Mouse (Mus musculus): ENCODE measurements at regions not wholly inside any gene's neighbourhood (a gene's known extent, or its start where the extent isn't known, plus 50 kb on each side); places are given as distances from the start of the nearest gene placed in this dataset.

- 86% methylated on average over 7 of the region's 7 CpGs for WGBS
- H3K4me1 ChIP-seq (ENCODE audit: control insufficient read depth, insufficient read depth, low read length): no peaks in the 10 kb centered on the region
- no peak overlapping the region for H3K4me2 ChIP-seq (replicated peaks; ENCODE audit: low read depth, low read length)
- no peaks in the 10 kb centered on the region for H3K9me3 ChIP-seq (ENCODE audit: control insufficient read depth, low read depth, low read length)
- no peak for ATAC-seq (ENCODE audit: insufficient number of reproducible peaks, insufficient read depth, low FRiP score, low read depth)
- H3K27ac ChIP-seq (ENCODE audit: low read length): no peak overlapping the region
- H3K4me3 ChIP-seq (ENCODE audit: low read depth, low read length): no peak overlapping the region
- no peak overlapping the region for H3K9ac ChIP-seq (replicated peaks; ENCODE audit: low read depth, low read length)
- no peaks in the 10 kb centered on the region for H3K36me3 ChIP-seq (ENCODE audit: control insufficient read depth, insufficient read depth, low read length)
- no peaks in the 10 kb centered on the region for H3K27me3 ChIP-seq (ENCODE audit: control insufficient read depth, insufficient read depth, low read length)
Observed at GRCm38 (mm10) chr4:124086801-124087200, 169.0 kb upstream of the 4930535I16Rik start.

GRCm38 (mm10) chr4:124086254-124086653, 168.4 kb upstream of the 4930535I16Rik start:
- WGBS: 77% methylated on average over 7 of the region's 7 CpGs
- Histone ChIP-seq H3K4me1 (ENCODE audit: control insufficient read depth, insufficient read depth, low read length) (no peaks in the 10 kb centered on the region), H3K4me2 (replicated peaks; ENCODE audit: low read depth, low read length) (no peak overlapping the region), H3K27me3 (ENCODE audit: control insufficient read depth, insufficient read depth, low read length) (no peaks in the 10 kb centered on the region), H3K9me3 (ENCODE audit: control insufficient read depth, low read depth, low read length) (no peaks in the 10 kb centered on the region), H3K9ac (replicated peaks; ENCODE audit: low read depth, low read length) (no peak overlapping the region), H3K4me3 (ENCODE audit: low read depth, low read length) (no peak overlapping the region), H3K27ac (ENCODE audit: low read length) (no peak overlapping the region), H3K36me3 (ENCODE audit: control insufficient read depth, insufficient read depth, low read length) (no peaks in the 10 kb centered on the region)
- no peak for ATAC-seq (ENCODE audit: insufficient number of reproducible peaks, insufficient read depth, low FRiP score, low read depth)

- Histone ChIP-seq H3K36me3 (ENCODE audit: control insufficient read depth, insufficient read depth, low read length) (no peaks in the 10 kb centered on the region), H3K9ac (replicated peaks; ENCODE audit: low read depth, low read length) (no peak overlapping the region), H3K4me3 (ENCODE audit: low read depth, low read length) (no peak overlapping the region), H3K27ac (ENCODE audit: low read length) (no peak overlapping the region), H3K27me3 (ENCODE audit: control insufficient read depth, insufficient read depth, low read length) (no peaks in the 10 kb centered on the region), H3K4me1 (ENCODE audit: control insufficient read depth, insufficient read depth, low read length) (no peaks in the 10 kb centered on the region), H3K9me3 (ENCODE audit: control insufficient read depth, low read depth, low read length) (no peaks in the 10 kb centered on the region), H3K4me2 (replicated peaks; ENCODE audit: low read depth, low read length) (no peak overlapping the region)
- ATAC-seq (ENCODE audit: insufficient number of reproducible peaks, insufficient read depth, low FRiP score, low read depth): peak; percentile 61; the same call in 1 of the 2 replicates
- WGBS: 63% methylated on average over 3 of the region's 3 CpGs
Observed at GRCm38 (mm10) chr4:124079603-124080002, 161.8 kb upstream of the 4930535I16Rik start.

GRCm38 (mm10) chr4:124075551-124075950, 157.7 kb upstream of the 4930535I16Rik start:
- ATAC-seq (ENCODE audit: insufficient number of reproducible peaks, insufficient read depth, low FRiP score, low read depth): no peak
- H3K27ac ChIP-seq (ENCODE audit: low read length): no peak overlapping the region
- H3K4me2 ChIP-seq (replicated peaks; ENCODE audit: low read depth, low read length): no peak overlapping the region
- no peaks in the 10 kb centered on the region for H3K9me3 ChIP-seq (ENCODE audit: control insufficient read depth, low read depth, low read length)
- no peaks in the 10 kb centered on the region for H3K36me3 ChIP-seq (ENCODE audit: control insufficient read depth, insufficient read depth, low read length)
- 61% methylated on average over 5 of the region's 5 CpGs for WGBS
- no peaks in the 10 kb centered on the region for H3K27me3 ChIP-seq (ENCODE audit: control insufficient read depth, insufficient read depth, low read length)
- H3K4me1 ChIP-seq (ENCODE audit: control insufficient read depth, insufficient read depth, low read length): no peaks in the 10 kb centered on the region
- no peak overlapping the region for H3K4me3 ChIP-seq (ENCODE audit: low read depth, low read length)
- H3K9ac ChIP-seq (replicated peaks; ENCODE audit: low read depth, low read length): no peak overlapping the region

GRCm38 (mm10) chr4:124073646-124074045, 155.8 kb upstream of the 4930535I16Rik start:
- Histone ChIP-seq H3K36me3 (ENCODE audit: control insufficient read depth, insufficient read depth, low read length) (no peaks in the 10 kb centered on the region), H3K27me3 (ENCODE audit: control insufficient read depth, insufficient read depth, low read length) (no peaks in the 10 kb centered on the region), H3K4me3 (ENCODE audit: low read depth, low read length) (no peak overlapping the region), H3K9me3 (ENCODE audit: control insufficient read depth, low read depth, low read length) (no peaks in the 10 kb centered on the region), H3K4me1 (ENCODE audit: control insufficient read depth, insufficient read depth, low read length) (no peaks in the 10 kb centered on the region), H3K27ac (ENCODE audit: low read length) (no peak overlapping the region), H3K9ac (replicated peaks; ENCODE audit: low read depth, low read length) (no peak overlapping the region), H3K4me2 (replicated peaks; ENCODE audit: low read depth, low read length) (no peak overlapping the region)
- 82% methylated on average over 1 of the region's 1 CpGs for WGBS
- no peak for ATAC-seq (ENCODE audit: insufficient number of reproducible peaks, insufficient read depth, low FRiP score, low read depth)

- no peak for ATAC-seq (ENCODE audit: insufficient number of reproducible peaks, insufficient read depth, low FRiP score, low read depth)
Observed at GRCm38 (mm10) chr4:124064601-124065000, 146.8 kb upstream of the 4930535I16Rik start.

GRCm38 (mm10) chr4:124063269-124064100, 145.7 kb upstream of the 4930535I16Rik start:
- 79% methylated on average over 4 of the region's 4 CpGs for WGBS
- no peak for ATAC-seq (ENCODE audit: insufficient number of reproducible peaks, insufficient read depth, low FRiP score, low read depth)
- H3K4me3 ChIP-seq (ENCODE audit: low read depth, low read length): no peak overlapping the region

More at GRCm38 (mm10) chr4:124064601-124065000, 146.8 kb upstream of the 4930535I16Rik start:
- H3K9me3 ChIP-seq (ENCODE audit: control insufficient read depth, low read depth, low read length): no peaks in the 10 kb centered on the region
- 74% methylated on average over 3 of the region's 3 CpGs for WGBS
- no peak overlapping the region for H3K27ac ChIP-seq (ENCODE audit: low read length)
- H3K27me3 ChIP-seq (ENCODE audit: control insufficient read depth, insufficient read depth, low read length): no peaks in the 10 kb centered on the region
- H3K4me1 ChIP-seq (ENCODE audit: control insufficient read depth, insufficient read depth, low read length): no peaks in the 10 kb centered on the region
- H3K36me3 ChIP-seq (ENCODE audit: control insufficient read depth, insufficient read depth, low read length): no peaks in the 10 kb centered on the region
- no peak overlapping the region for H3K9ac ChIP-seq (replicated peaks; ENCODE audit: low read depth, low read length)
- no peak overlapping the region for H3K4me2 ChIP-seq (replicated peaks; ENCODE audit: low read depth, low read length)
- H3K4me3 ChIP-seq (ENCODE audit: low read depth, low read length): no peak overlapping the region

GRCm38 (mm10) chr4:124057607-124058006, 139.8 kb upstream of the 4930535I16Rik start:
- Histone ChIP-seq H3K27me3 (ENCODE audit: control insufficient read depth, insufficient read depth, low read length) (no peaks in the 10 kb centered on the region), H3K4me1 (ENCODE audit: control insufficient read depth, insufficient read depth, low read length) (no peaks in the 10 kb centered on the region), H3K9me3 (ENCODE audit: control insufficient read depth, low read depth, low read length) (no peaks in the 10 kb centered on the region), H3K27ac (ENCODE audit: low read length) (no peak overlapping the region), H3K4me3 (ENCODE audit: low read depth, low read length) (no peak overlapping the region), H3K9ac (replicated peaks; ENCODE audit: low read depth, low read length) (no peak overlapping the region), H3K36me3 (ENCODE audit: control insufficient read depth, insufficient read depth, low read length) (no peaks in the 10 kb centered on the region), H3K4me2 (replicated peaks; ENCODE audit: low read depth, low read length) (no peak overlapping the region)
- 87% methylated on average over 8 of the region's 8 CpGs for WGBS
- no peak for ATAC-seq (ENCODE audit: insufficient number of reproducible peaks, insufficient read depth, low FRiP score, low read depth)

More at GRCm38 (mm10) chr4:124063269-124064100, 145.7 kb upstream of the 4930535I16Rik start:
- Histone ChIP-seq H3K27ac (ENCODE audit: low read length) (no peak overlapping the region), H3K9ac (replicated peaks; ENCODE audit: low read depth, low read length) (no peak overlapping the region), H3K27me3 (ENCODE audit: control insufficient read depth, insufficient read depth, low read length) (no peaks in the 10 kb centered on the region), H3K9me3 (ENCODE audit: control insufficient read depth, low read depth, low read length) (no peaks in the 10 kb centered on the region), H3K4me2 (replicated peaks; ENCODE audit: low read depth, low read length) (no peak overlapping the region), H3K4me1 (ENCODE audit: control insufficient read depth, insufficient read depth, low read length) (no peaks in the 10 kb centered on the region), H3K36me3 (ENCODE audit: control insufficient read depth, insufficient read depth, low read length) (no peaks in the 10 kb centered on the region)

All from stomach, embryonic 14.5 days (tissue).